Mouse (Mus musculus) ES-E14 (cell line): Measurements from ENCODE around the gene Cuedc1.

Source experiments
- CHD2 ChIP-seq: IDR thresholded peaks from 2 replicates; pipeline ENCODE4 v1.6.1; 2014; ENCODE audit warnings: mild to moderate bottlenecking, low read depth, low read length, inconsistent platforms
- HCFC1 ChIP-seq: IDR thresholded peaks from 2 replicates; pipeline ENCODE4 v1.6.1; 2012; ENCODE audit warnings: low read length, inconsistent platforms, borderline replicate concordance; ENCODE audit not compliant: insufficient read depth
- MAFK ChIP-seq: IDR thresholded peaks from 2 replicates; pipeline ENCODE4 v1.6.1; 2014; ENCODE audit warnings: mild to moderate bottlenecking, low read depth, low read length, inconsistent platforms; ENCODE audit not compliant: insufficient read depth
- ZC3H11A ChIP-seq: IDR thresholded peaks from 2 replicates; pipeline ENCODE4 v1.6.1; 2012; ENCODE audit warnings: low read depth, mild to moderate bottlenecking, inconsistent platforms, low read length, borderline replicate concordance
- ZNF384 ChIP-seq: IDR thresholded peaks from 2 replicates; pipeline ENCODE4 v1.6.1; 2012; ENCODE audit warnings: low read depth, low read length, inconsistent platforms

- TF ChIP-seq HCFC1, result no peak
- no peak for TF ChIP-seq MAFK
- TF ChIP-seq ZNF384, result no peak
- TF ChIP-seq CHD2, result no peak
- no peak for TF ChIP-seq ZC3H11A
Observed at GRCm38 (mm10) chr11:88118817-88119642, 21.2 kb downstream of the Cuedc1 start.
